In genomic region chr8:115824478-115824785, GRCm38 (mm10) we compare ENCODE assay signal across 13 mouse cellular contexts.
"Had no signal": no experiment of that assay in that cellular context is flagged by ENCODE, and none has a peak within 500 bp of the region (broad histone marks: within the 10 kb centered on the region; RNA-seq: fewer than 3 reads in every experiment).

No protein-coding gene starts in this region.

- H3K4me1 ChIP-seq: liver, embryonic 12.5 days; liver, embryonic 15.5 days had no signal

- ATAC-seq: hindbrain, postnatal 0 days; inflammation-experienced regulatory T-cells, adult 6 months; liver, embryonic 12.5 days had no signal

- H3K9me3 ChIP-seq: liver, embryonic 12.5 days; liver, embryonic 15.5 days; lung, embryonic 15.5 days had no signal

- H3K27me3 ChIP-seq: liver, embryonic 12.5 days; liver, embryonic 15.5 days; lung, embryonic 15.5 days had no signal

- H3K4me2 ChIP-seq: liver, embryonic 12.5 days; liver, embryonic 15.5 days; lung, embryonic 15.5 days; midbrain, embryonic 11.5 days had no signal

- DNase-seq: left cerebral cortex, postnatal 4 days; lung, adult 18-20 months; lung, postnatal 36 days; midbrain, embryonic 14.5 days; thymus, adult 18-20 months; thymus, postnatal 36 days had no signal

- H3K27ac ChIP-seq: hindbrain, postnatal 0 days; kidney, postnatal 0 days; liver, embryonic 12.5 days; liver, embryonic 15.5 days; lung, embryonic 15.5 days had no signal

- H3K9ac ChIP-seq: liver, embryonic 12.5 days; liver, embryonic 15.5 days; lung, embryonic 15.5 days had no signal

- H3K4me3 ChIP-seq: liver, embryonic 12.5 days; liver, embryonic 15.5 days; lung, embryonic 15.5 days had no signal

- H3K36me3 ChIP-seq: liver, embryonic 12.5 days; liver, embryonic 15.5 days; lung, embryonic 15.5 days had no signal
